Mouse (Mus musculus) CH12.LX (cell line): Measurements from ENCODE around the gene Gm4303. TPM values are rescaled to one million over a fixed set of nuclear protein-coding genes. Genes with fewer than 3 reads are reported as not detected.
"Not testable (repeated sequence)": the region's sequence is repeated elsewhere in the genome, so short reads cannot be mapped to it uniquely, and the experiment has no call there.

ENCODE experiments used
- DNase-seq: peaks from one replicate; pipeline ENCODE4 v3.0.0-alpha.2; 2013; ENCODE audit errors: extremely low read depth
- H3K27ac ChIP-seq: 2 replicates; pipeline ENCODE4 v1.5.1; 2012; ENCODE audit warnings: low read depth, mild to moderate bottlenecking, control low read depth, moderate library complexity; ENCODE audit not compliant: insufficient read depth
- H3K27me3 ChIP-seq: replicated peaks from 2 replicates; pipeline ENCODE3; 2012; ENCODE audit warnings: inconsistent platforms
- H3K36me3 ChIP-seq, 2 experiments: replicated peaks in 1 of 2; 2 replicates each; pipeline versions ENCODE3 to v1.6.1; 2012; ENCODE audit warnings: inconsistent platforms in 1 of 2, low read length in 1 of 2, mild to moderate bottlenecking in 1 of 2, mixed read lengths in 1 of 2, moderate library complexity in 1 of 2; ENCODE audit not compliant: control insufficient read depth in 1 of 2, insufficient read depth in 1 of 2
- H3K4me1 ChIP-seq, 2 experiments: 2 replicates each; pipeline ENCODE4 v1.6.1; 2012; ENCODE audit warnings: inconsistent platforms in 1 of 2, moderate library complexity in 1 of 2; ENCODE audit not compliant: insufficient read depth in 2 of 2, control insufficient read depth in 1 of 2
- H3K4me2 ChIP-seq: 2 replicates; pipeline ENCODE4 v1.6.1; 2012; ENCODE audit warnings: low read depth, mild to moderate bottlenecking, control low read depth; ENCODE audit not compliant: poor library complexity, insufficient read depth, severe bottlenecking
- H3K4me3 ChIP-seq, 3 experiments: fragments of 150-350 bp in 1 of 3; sonication (generic) in 1 of 3; replicated peaks in 1 of 3; 2 replicates each; pipeline versions ENCODE3 to v1.5.1; 2011 to 2012; ENCODE audit warnings: low read depth in 2 of 3, low read length in 2 of 3, mild to moderate bottlenecking in 2 of 3, moderate library complexity in 2 of 3, control low read depth in 1 of 3, improper control_type of control experiment in 1 of 3, inconsistent platforms in 1 of 3, mixed read lengths in 1 of 3; ENCODE audit not compliant: poor library complexity in 1 of 3
- H3K79me2 ChIP-seq: replicated peaks from 2 replicates; pipeline ENCODE4 v1.6.1; 2012; ENCODE audit warnings: mild to moderate bottlenecking, moderate library complexity; ENCODE audit not compliant: control insufficient read depth, poor library complexity, insufficient read depth, severe bottlenecking; ENCODE audit errors: extremely low read depth
- H3K9ac ChIP-seq: 2 replicates; pipeline ENCODE4 v1.6.1; 2012; ENCODE audit warnings: low read depth, mild to moderate bottlenecking, control low read depth, moderate library complexity; ENCODE audit not compliant: insufficient read depth
- H3K9me3 ChIP-seq: replicated peaks from 2 replicates; pipeline ENCODE3; 2012; ENCODE audit warnings: low read length, inconsistent platforms, mixed read lengths
- dilution Hi-C: fragments of 300-500 bp; cut with MboI; formaldehyde crosslinking; loops from 2 replicates; pipeline ENCODE4 v1.14.3; 2020; ENCODE audit warnings: low sequenced_read_pairs; ENCODE audit not compliant: extremely low pct_unique_long_range_greater_than_20kb, extremely low pct_ligation_motif_present
- in situ Hi-C: fragments of 300-500 bp; cut with MboI; formaldehyde crosslinking; loops from 3 replicates; pipeline ENCODE4 v1.14.3; 2019; ENCODE audit warnings: low sequenced_read_pairs, low pct_ligation_motif_present, low pct_unique_long_range_greater_than_20kb, mixed read lengths
- polyA plus RNA-seq: library from polyadenylated mRNA; unstranded; fragments of >175 nt; gene quantifications from 2 replicates; pipeline ENCODE4 v1.2.1, GENCODE M21; 2012; ENCODE audit warnings: low read depth; ENCODE audit not compliant: insufficient read length
- total RNA-seq, 2 experiments: library from RNA; depleted of rRNA; stranded (reverse); fragments of 300-350 nt in 1 of 2; fragments of >200 nt in 1 of 2; gene quantifications; 2 replicates each; pipeline ENCODE4 v1.2.3; 2012 to 2014

The Gm4303 gene
- total and polyA plus RNA-seq, 3 experiments, result not detected

GRCm38 (mm10) chr10:100350793-100351192 is 5.0 kb downstream of the Gm4303 start, which contains the start of gene Gm4305:
Gene Gm4305, plus strand, starts transcription at chr10:100351093.
- H3K79me2 ChIP-seq, H3K4me2 ChIP-seq, dilution Hi-C loops, H3K9me3 ChIP-seq, H3K4me3 ChIP-seq, DNase-seq, in situ Hi-C loops, H3K27me3 ChIP-seq, H3K36me3 ChIP-seq, H3K9ac ChIP-seq, H3K4me1 ChIP-seq, H3K27ac ChIP-seq: not testable (repeated sequence)

DNA sequence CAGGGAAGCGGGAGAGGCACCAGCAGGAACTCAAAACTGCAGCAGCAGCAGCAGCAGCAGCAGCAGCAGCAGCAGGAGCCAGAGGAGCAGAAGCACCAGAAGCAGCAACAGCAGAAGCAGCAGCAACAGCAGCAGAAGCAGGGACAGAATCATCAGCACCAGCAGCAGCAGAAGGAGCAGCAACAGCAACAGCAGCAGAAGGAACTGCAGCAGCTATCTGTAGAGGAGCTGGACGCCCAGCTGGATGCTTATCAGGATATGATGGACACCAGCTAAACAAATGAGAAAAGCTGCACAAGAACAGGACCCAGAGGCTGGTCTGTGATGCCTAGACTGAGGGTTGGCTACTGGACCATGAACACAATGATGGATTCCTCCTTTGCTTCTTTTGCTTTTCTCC is 11.1 kb downstream of the Gm4303 start:
- H3K9me3 ChIP-seq, H3K4me3 ChIP-seq, H3K36me3 ChIP-seq, H3K9ac ChIP-seq, dilution Hi-C loops, H3K4me1 ChIP-seq, DNase-seq, in situ Hi-C loops, H3K4me2 ChIP-seq, H3K27ac ChIP-seq, H3K79me2 ChIP-seq, H3K27me3 ChIP-seq: not testable (repeated sequence)

GRCm38 (mm10) chr10:100361038-100361437 is 15.3 kb downstream of the Gm4303 start, which contains the start of gene Gm4307:
Gene Gm4307, plus strand, starts transcription at chr10:100361338.
- H3K4me3 ChIP-seq, H3K9me3 ChIP-seq, dilution Hi-C loops, H3K4me1 ChIP-seq, H3K36me3 ChIP-seq, H3K27ac ChIP-seq, H3K4me2 ChIP-seq, H3K27me3 ChIP-seq, in situ Hi-C loops, H3K79me2 ChIP-seq, H3K9ac ChIP-seq, DNase-seq: not testable (repeated sequence)

- H3K4me2 ChIP-seq, in situ Hi-C loops, H3K27ac ChIP-seq, H3K4me1 ChIP-seq, dilution Hi-C loops, H3K36me3 ChIP-seq, H3K9me3 ChIP-seq, H3K27me3 ChIP-seq, H3K79me2 ChIP-seq, H3K9ac ChIP-seq, H3K4me3 ChIP-seq, DNase-seq: not testable (repeated sequence)
Observed at GRCm38 (mm10) chr10:100382460-100382859, 36.7 kb downstream of the Gm4303 start, which contains the start of gene Gm4312. Gene Gm4312, minus strand, starts transcription at chr10:100382560.

Other genes starting within 250 kb of the Gm4303 start
- not detected in 2 replicates for gene Gm4301, start 10.3 kb upstream of the Gm4303 start, total RNA-seq (2012; rRNA removed)
- not detected in 2 replicates for gene Gm4301, start 10.3 kb upstream of the Gm4303 start, total RNA-seq (2014; rRNA removed)
- gene Gm4301, start 10.3 kb upstream of the Gm4303 start, polyA plus RNA-seq, result not detected in 2 replicates
- not detected in 2 replicates for gene Gm4302, start 5.1 kb upstream of the Gm4303 start, total RNA-seq (2012; rRNA removed)
- gene Gm4302, start 5.1 kb upstream of the Gm4303 start, total RNA-seq (2014; rRNA removed), result not detected in 2 replicates
- not detected in 2 replicates for gene Gm4302, start 5.1 kb upstream of the Gm4303 start, polyA plus RNA-seq
- not detected in 2 replicates for gene Gm4305, start 5.1 kb downstream of the Gm4303 start, total RNA-seq (2012; rRNA removed)
- gene Gm4305, start 5.1 kb downstream of the Gm4303 start, total RNA-seq (2014; rRNA removed), result not detected in 2 replicates
- gene Gm4305, start 5.1 kb downstream of the Gm4303 start, polyA plus RNA-seq, result not detected in 2 replicates
- gene Gm4307, start 15.4 kb downstream of the Gm4303 start, total RNA-seq (2012; rRNA removed), result not detected in 2 replicates
- not detected in 2 replicates for gene Gm4307, start 15.4 kb downstream of the Gm4303 start, total RNA-seq (2014; rRNA removed)
- gene Gm4307, start 15.4 kb downstream of the Gm4303 start, polyA plus RNA-seq, result not detected in 2 replicates
- not detected in 2 replicates for gene Gm4312, start 36.6 kb downstream of the Gm4303 start, total RNA-seq (2012; rRNA removed)
- gene Gm4312, start 36.6 kb downstream of the Gm4303 start, total RNA-seq (2014; rRNA removed), result not detected in 2 replicates
- not detected in 2 replicates for gene Gm4312, start 36.6 kb downstream of the Gm4303 start, polyA plus RNA-seq
- not detected in 2 replicates for gene Tmtc3, start 141.4 kb downstream of the Gm4303 start, total RNA-seq (2012; rRNA removed)
- not detected in 2 replicates for gene Tmtc3, start 141.4 kb downstream of the Gm4303 start, total RNA-seq (2014; rRNA removed)
- gene Tmtc3, start 141.4 kb downstream of the Gm4303 start, polyA plus RNA-seq, result not detected in 2 replicates
- gene Cep290, start 141.6 kb downstream of the Gm4303 start, total RNA-seq (2012; rRNA removed), result 0.30 and 0.67 TPM in 2 replicates
- not detected in 2 replicates for gene Cep290, start 141.6 kb downstream of the Gm4303 start, total RNA-seq (2014; rRNA removed)
- not detected in 2 replicates for gene Cep290, start 141.6 kb downstream of the Gm4303 start, polyA plus RNA-seq
- not detected in 2 replicates for gene 4930430F08Rik, start 244.5 kb downstream of the Gm4303 start, total RNA-seq (2012; rRNA removed)
- gene 4930430F08Rik, start 244.5 kb downstream of the Gm4303 start, total RNA-seq (2014; rRNA removed), result not detected in 2 replicates
- gene 4930430F08Rik, start 244.5 kb downstream of the Gm4303 start, polyA plus RNA-seq, result not detected in 2 replicates
- not detected in 2 replicates for gene 1700017N19Rik, start 244.5 kb downstream of the Gm4303 start, total RNA-seq (2012; rRNA removed)
- gene 1700017N19Rik, start 244.5 kb downstream of the Gm4303 start, total RNA-seq (2014; rRNA removed), result not detected in 2 replicates
- not detected in 2 replicates for gene 1700017N19Rik, start 244.5 kb downstream of the Gm4303 start, polyA plus RNA-seq